Mouse (Mus musculus) T-helper 17 cell (primary cell): ENCODE results near the gene Sapcd1.
"Not testable (repeated sequence)": the region's sequence is repeated elsewhere in the genome, so short reads cannot be mapped to it uniquely, and the experiment has no call there.

Experiments used
- in situ Hi-C, 2 experiments: fragments of 300-600 bp; cut with MboI, MseI; formaldehyde crosslinking; loops; 1 replicate in 1 of 2; 2 replicates in 1 of 2; pipeline ENCODE4 v1.15.1; 2025; ENCODE audit warnings: high pct_unique_total_duplicates in 2 of 2

The Sapcd1 gene

GRCm38 (mm10) chr17:35012430-35012829 is 15.4 kb downstream of the Sapcd1 start:
- in situ Hi-C loops = no loop called here

DNA sequence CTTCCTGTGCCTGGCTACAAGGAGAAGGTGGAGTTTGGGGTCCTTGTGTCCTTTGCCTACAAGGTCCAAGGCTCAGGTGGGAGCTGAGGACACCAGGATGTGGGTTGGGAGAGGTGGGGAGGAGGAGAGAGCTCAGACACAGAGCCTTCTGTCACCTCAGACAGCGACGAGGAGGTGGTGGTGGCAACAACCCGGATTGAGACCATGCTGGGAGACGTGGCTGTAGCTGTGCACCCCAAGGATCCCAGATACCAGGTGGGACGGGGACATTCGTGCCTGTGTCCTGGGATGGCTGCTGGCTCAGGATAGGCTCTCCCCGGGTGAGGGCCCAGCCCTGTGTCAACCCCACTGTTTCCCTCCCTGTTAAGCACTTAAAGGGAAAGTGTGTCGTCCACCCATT is 16.4 kb downstream of the Sapcd1 start:
- in situ Hi-C loops = no loop called here

GRCm38 (mm10) chr17:35009586-35009985 is 18.2 kb downstream of the Sapcd1 start:
- in situ Hi-C loops = loop anchor here in 1 of 2 experiments (10.0 kb wide), 1 partner anchor 225 kb away; the partner anchor contains the start of genes Atp6v1g2 and Nfkbil1

- in situ Hi-C loops = loop anchor here in 1 of 2 experiments (10.0 kb wide), 1 partner anchor 227 kb away; the partner anchor contains the start of genes Atp6v1g2 and Nfkbil1
These were observed 20.3 kb downstream of the Sapcd1 start for GRCm38 (mm10) chr17:35007387-35007991.

DNA sequence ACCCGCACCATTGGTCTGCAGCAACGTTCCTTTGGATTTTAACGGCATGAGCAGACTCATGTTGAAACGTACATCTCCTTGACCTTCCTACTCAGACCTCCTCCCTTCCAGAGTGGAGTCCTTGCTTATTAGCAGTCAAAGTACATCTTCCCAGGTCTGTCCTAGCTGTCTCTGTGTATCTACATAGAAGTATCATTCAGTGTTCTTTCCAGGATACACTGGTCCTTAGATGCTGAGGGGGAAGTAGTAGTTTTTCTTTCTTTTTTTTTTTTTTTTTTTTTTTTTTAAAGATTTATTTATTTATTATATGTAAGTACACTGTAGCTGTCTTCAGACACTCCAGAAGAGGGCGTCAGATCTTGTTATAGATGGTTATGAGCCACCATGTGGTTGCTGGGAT is 21.9 kb downstream of the Sapcd1 start:
- in situ Hi-C loops = loop anchor here in 1 of 2 experiments (10.0 kb wide), 1 partner anchor 229 kb away; the partner anchor contains the start of genes Atp6v1g2 and Nfkbil1

GRCm38 (mm10) chr17:35005158-35005557 is 22.7 kb downstream of the Sapcd1 start:
- in situ Hi-C loops = loop anchor here in 1 of 2 experiments (10.0 kb wide), 1 partner anchor 230 kb away; the partner anchor contains the start of genes Atp6v1g2 and Nfkbil1

GRCm38 (mm10) chr17:35004075-35004717 is 23.6 kb downstream of the Sapcd1 start:
- in situ Hi-C loops = loop anchor here (5.0 to 10.0 kb wide), 2 partner anchors 231 to 238 kb away; partner anchors contain the start of genes Atp6v1g2 (in 1 of the 2), Ddx39b (in 1 of the 2) and Nfkbil1 (in 1 of the 2)

- in situ Hi-C loops = loop anchor here (5.0 to 10.0 kb wide), 2 partner anchors 232 to 239 kb away; partner anchors contain the start of genes Atp6v1g2 (in 1 of the 2), Ddx39b (in 1 of the 2) and Nfkbil1 (in 1 of the 2)
These were observed 24.6 kb downstream of the Sapcd1 start for GRCm38 (mm10) chr17:35003022-35003838.

- in situ Hi-C loops = loop anchor here (5.0 to 10.0 kb wide), 2 partner anchors 232 to 240 kb away; partner anchors contain the start of genes Atp6v1g2 (in 1 of the 2), Ddx39b (in 1 of the 2) and Nfkbil1 (in 1 of the 2)
These were observed 25.5 kb downstream of the Sapcd1 start for GRCm38 (mm10) chr17:35002153-35002865.

DNA sequence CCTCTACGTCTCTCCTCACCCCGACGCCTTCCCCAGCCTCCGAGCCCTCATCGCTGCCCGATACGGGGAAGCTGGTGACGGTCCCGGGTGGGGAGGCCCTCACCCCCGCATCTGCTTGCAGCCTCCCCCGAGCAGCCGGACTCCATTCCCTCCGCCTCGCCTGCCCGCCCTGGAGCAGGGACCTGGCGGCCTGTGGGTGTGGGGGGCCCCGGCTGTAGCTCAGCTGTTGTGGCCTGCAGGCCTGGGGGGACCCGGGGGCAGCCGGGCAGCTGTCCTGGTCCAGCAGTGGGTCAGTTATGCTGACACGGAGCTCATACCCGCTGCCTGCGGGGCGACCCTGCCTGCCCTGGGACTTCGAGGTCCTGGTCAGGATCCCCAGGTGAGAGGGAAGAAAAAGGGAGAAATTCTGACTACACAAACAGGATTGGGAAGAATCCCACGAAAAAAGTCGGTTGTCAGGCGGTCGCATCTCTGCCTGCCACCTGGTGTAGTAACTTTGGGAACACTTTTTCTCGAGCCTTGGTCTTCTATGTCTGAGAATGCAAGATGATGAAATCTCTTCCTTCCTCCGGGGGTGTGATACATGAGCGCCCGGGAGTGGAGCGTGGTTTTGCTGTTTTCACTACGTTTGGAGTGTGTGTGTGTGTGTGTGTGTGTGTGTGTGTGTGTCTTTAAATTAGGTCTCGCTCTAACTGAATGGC is 26.2 kb downstream of the Sapcd1 start:
- in situ Hi-C loops = loop anchor here (5.0 to 10.0 kb wide), 2 partner anchors 233 to 241 kb away; partner anchors contain the start of genes Atp6v1g2 (in 1 of the 2), Ddx39b (in 1 of the 2) and Nfkbil1 (in 1 of the 2)

- in situ Hi-C loops = loop anchor here (5.0 to 10.0 kb wide), 2 partner anchors 234 to 241 kb away; partner anchors contain the start of genes Atp6v1g2 (in 1 of the 2), Ddx39b (in 1 of the 2) and Nfkbil1 (in 1 of the 2)
These were observed 26.9 kb downstream of the Sapcd1 start, which contains the start of gene Vars for GRCm38 (mm10) chr17:35000717-35001451. TSS of gene Vars (plus strand) at chr17:35000987.

DNA sequence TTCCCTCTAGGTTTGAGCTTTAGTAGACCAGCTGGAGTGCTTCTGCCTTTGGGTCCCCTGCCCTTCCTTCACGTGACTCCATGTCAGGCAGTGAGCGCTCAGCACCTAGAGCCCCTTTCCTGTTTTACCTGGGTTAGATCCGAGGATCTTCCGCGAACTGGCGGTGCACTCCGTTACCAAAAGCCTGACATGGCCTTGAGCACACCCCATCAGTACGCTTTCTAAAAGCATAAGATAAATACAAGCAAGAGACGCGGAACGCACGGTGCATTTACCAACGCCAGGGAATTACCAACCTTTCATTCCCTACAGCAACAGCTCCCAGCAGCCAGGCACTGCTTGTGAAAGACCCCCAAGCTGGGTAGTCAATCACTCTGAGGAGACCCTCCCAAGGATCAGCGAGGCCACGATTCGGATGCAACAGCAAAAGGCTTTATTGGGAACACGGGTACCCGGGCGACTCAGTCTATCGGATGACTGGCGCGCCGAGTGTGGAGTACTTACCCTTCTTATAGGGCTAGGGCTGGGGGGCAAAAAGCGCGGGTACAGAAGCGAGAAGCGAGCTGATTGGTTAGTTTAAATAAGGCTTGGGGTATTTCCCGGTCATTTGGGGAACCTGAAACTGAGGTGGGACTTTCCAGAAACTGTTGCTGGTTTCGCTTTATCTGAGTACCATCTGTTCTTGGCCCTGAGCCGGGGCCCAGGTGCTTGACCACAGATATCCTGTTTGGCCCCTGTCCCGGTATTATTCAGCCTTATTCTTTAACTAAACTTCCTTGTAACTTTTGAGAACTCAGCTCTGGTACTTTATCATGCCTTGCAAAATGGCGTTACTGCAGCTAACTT is 27.7 kb downstream of the Sapcd1 start:
- in situ Hi-C loops = loop anchor here (5.0 to 10.0 kb wide), 2 partner anchors 235 to 242 kb away; partner anchors contain the start of genes Atp6v1g2 (in 1 of the 2), Ddx39b (in 1 of the 2) and Nfkbil1 (in 1 of the 2)

GRCm38 (mm10) chr17:34998526-34999430 is 29.0 kb downstream of the Sapcd1 start:
- in situ Hi-C loops = no loop called here

DNA sequence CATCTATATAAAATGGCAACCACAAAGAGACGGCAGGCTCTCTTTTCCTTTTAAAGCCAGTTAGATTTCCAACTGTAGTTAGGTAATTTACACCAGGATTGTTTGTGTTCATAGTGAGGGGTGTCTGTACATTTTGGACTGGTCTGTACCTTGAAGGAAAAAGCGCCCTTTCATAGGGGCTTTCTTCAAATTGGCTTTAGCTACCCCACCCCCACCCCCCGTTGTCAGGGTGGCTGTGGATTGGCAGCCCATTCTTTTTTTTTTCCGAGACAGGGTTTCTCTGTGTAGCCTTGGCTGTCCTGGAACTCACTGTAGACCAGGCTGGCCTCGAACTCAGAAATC is 30.7 kb downstream of the Sapcd1 start:
- in situ Hi-C loops = no loop called here

DNA sequence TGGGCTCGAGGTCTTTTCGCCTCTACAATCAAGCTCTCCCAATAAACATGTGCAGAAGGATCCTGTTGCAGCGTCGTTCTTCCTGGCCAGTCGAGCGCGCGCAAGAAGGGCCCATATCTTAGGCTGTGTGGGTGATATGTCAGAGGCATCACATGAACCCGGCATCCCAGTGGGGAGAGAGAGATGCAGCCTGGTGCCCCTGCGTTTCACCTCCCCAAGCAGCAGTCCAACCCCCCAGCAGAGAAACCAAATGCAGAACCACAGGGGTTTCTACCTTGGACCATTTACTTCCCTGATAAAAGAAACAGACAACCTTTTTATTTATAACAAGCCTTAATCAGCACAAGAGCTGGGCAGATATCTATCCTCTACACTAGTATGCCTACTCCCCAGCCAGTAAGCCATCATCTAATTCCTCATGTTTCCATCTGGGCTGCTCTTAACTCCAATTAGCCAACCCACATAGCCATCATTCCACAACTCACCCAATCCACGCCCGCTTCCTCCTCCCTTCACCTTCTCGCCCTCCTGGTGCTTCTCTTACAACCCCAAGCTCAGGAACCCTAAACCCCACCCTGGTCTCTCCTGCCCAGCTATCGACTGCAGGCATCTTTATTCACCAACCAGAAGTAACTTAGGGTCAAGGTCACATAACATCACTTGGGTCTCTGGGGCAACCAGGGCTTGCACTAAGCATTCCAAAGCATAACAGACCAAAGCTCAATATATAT is 31.2 kb downstream of the Sapcd1 start:
- in situ Hi-C loops = no loop called here

DNA sequence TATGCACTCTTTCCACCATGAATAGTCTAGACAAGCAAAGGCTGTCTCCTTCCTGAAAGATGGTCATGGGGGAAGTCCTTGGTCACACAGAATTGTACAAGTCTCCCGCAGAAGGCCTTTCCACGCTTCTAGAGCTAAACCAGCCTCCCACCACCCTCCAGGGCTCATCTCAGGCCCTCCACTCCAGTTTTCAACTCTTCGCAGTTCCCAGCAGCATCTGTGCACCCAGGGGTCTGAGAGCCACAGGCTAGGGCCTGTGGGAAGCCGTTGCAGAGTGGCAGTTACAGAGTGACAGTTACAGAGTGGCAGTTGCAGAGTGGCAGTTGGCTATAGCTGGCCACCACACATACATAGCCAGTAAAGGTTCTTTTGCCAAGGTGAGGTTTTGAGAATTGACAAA is 31.9 kb downstream of the Sapcd1 start:
- in situ Hi-C loops = not testable (repeated sequence)
